Mouse (Mus musculus) cerebellum, adult 11 months (tissue): Measurements from ENCODE around the gene Rgs5.

Experiments used
- DNase-seq: peaks from one replicate; pipeline ENCODE4 v3.0.0; 2022

Gene Rgs5

GRCm38 (mm10) chr1:169655256-169655655 is at the start of gene Rgs5:
TSS of gene Rgs5 (plus strand) at chr1:169655501.
- no peak for DNase-seq

DNA sequence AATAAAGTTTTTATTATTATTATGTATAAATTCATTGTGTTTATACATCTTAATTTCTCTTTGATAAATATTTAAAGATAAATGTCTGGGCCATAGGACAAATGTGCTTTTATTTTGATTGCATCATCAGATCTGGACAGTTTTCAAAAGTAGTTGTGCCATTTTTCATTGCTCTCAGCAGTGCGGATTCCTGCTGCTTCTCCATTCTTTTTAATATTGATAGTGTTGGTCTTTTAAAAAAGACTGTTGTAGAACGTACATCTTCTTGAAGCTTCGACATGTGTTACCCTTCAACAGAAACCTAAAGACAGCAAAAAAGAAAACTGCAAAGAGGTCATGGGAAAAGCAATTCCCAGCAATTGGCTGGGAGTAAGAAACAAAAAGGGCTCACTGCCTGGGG is 49.1 kb upstream of the Rgs5 start:
- DNase-seq, result no peak

DNA sequence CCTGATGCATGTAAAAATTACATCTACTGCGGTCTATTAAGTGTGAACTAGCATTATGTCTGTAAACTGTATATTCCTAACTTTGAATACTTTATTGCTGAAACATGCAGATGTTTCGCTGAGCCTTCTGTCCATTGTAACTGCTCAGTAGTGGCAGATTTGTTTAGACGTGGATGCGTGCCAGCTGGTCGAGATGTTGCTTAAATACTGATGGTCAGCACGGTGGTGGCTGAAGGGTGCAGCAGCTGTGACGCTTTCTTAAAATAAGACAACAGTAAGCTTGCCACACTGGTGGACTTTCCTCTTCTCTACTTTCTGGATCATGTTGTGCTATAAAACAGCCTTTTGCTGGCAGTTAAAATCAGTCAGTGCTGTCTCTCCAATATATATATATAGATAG is 25.6 kb upstream of the Rgs5 start:
- DNase-seq, result no peak

DNA sequence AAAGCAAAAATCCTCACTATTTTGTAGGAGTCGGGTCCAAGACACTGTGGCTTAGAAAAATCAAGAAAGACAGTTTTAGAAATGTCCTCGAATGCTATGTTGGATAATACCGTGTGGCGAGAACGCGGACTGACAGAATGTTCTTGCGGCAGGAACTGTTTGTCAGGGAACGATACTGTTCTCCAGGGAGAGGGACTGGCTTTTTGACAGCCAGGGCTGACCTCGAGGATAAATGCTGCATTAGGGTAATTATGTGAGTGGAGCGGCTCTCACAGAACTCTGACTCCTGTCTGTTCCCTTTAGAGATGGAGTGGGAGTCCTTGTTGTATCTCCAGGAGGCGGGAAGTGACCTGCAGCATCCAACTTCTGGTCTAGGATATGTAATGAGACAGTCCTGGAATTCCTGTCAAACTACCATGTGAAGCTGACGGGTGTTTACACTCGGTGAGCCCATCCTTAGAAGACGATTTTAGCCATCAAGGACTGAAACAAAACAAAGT is 18.0 kb upstream of the Rgs5 start:
- DNase-seq, result no peak

GRCm38 (mm10) chr1:169644884-169645653 is 10.2 kb upstream of the Rgs5 start:
- DNase-seq, result no peak

DNA sequence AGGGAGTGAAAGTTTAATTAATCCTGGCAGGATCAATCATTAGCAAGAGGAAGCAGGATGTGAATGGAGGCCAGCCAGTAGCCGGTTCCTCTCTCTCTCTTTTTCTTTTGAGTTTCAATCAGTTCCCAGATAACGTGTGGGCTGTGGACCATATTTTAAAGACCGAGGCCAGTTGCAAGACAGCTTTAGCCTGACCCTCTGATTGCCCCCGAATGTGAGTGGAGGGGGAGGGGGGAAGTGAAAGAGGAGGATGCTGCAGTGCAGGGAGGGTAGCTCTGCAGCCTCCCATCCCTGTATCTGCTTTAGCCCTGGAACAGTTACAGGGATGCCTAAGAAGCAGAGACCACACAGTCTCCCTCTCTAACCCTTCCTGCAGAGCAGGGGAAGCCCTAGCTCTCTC is 4.2 kb downstream of the Rgs5 start:
- DNase-seq, result no peak

DNA sequence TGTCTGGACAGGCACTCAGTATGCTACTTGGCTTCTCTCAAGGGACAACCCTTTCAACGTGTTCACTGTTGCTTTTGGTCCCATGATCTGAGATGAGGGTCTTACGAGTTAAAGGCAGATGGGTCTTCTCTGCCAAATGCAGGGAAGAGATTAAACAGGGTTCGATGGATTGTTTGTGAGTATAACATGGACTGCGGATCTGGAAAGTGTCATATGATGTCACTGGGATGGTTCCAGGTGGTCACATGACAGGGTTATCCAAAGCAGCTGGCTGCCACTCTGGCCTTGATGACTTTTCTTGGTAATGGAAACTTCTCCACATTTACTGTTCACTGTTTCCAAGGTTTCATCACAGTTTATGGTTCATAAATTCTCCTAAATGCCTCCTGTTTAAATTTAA is 12.0 kb downstream of the Rgs5 start:
- DNase-seq, result no peak

DNA sequence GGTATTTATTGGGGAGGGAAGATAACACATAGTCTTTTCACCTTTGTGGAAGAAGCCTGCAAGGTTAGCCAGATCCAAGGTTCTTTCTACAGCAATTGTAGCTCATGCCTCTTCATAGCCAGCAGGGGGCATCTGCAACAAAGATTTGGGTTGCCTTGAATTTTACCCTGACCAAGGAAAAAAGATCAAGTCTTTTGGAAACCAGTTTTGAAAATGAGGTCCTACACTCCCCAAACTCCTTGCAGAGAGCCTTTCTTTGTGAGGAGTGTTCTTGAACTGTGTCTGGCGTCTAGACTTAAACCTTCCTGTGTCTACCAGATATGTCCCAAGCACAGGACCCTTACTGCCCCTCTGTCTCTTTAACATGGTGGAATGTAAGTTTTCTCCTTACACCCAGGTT is 15.4 kb downstream of the Rgs5 start:
- no peak for DNase-seq

GRCm38 (mm10) chr1:169671801-169672200 is 16.5 kb downstream of the Rgs5 start:
- no peak for DNase-seq

GRCm38 (mm10) chr1:169672272-169672671 is 17.0 kb downstream of the Rgs5 start:
- DNase-seq, result no peak

DNA sequence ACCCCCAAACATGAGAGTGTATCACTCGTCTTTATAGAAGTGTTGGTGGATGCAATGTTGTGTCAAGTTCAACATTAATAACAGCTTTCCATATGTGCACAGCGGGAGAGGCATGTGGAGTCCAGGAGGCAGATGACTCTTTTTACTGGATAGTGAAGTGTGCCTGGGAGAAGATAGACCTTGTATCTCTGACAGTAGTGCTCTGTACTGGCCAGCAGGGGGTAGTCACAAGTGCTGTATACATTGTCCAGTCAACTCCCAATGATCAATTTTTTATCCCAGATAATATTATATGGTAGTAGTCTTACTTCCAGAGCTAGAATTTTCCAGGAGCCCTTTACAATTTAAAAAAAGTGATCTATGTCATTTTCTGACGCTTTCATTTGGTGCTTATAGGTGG is 18.8 kb downstream of the Rgs5 start:
- no peak for DNase-seq

DNA sequence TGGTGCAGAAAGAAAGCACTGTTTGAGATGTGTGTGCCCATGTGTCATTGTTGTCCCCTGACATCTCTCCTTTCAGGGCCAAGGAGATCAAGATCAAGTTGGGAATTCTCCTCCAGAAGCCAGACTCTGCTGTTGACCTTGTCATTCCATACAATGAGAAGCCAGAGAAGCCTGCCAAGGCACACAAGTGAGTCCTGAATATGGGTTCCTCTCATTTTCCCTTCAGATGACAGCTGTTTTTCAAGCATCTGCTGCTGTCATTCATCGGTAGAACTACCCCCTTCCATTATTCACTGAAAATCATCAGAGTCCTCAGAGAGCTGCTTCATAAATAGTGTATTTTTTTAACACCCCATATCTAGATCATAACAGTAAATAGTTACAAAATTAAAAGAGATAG is 21.4 kb downstream of the Rgs5 start:
- DNase-seq, result no peak

DNA sequence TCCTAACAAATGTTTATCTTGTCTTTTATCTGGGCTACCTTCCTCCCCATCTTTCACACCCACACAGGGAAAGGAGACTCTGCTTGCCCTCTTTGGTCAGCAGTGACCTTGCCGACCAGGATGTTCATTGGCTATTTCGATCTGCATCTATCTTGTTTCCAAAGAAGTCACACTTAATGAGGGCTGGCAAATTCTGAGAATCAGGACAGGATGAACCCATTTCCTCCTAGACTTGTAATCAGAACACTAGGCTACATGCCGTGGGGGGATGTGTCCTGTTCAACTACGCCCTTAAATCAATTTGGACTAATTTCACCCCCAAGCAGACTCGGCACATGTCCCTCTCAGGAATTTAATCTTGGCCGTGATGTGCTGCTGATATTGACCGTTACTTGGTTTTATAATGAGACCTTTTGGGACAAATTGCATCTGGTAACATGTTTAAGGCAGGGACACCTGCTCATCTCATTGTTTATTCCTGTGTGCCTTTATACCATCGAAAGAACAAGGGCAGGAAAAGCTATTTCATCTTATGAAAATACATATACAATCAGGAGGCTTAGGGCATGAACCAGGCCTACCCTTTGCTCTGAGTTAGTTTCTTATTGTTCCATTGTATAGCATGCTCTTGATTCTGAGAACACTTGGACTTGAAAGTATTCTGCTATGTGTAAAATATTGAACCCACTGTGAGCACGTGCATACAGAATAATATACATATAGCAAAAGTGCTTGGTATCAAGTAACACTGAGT is 25.3 kb downstream of the Rgs5 start:
- no peak for DNase-seq

- no peak for DNase-seq
Observed at GRCm38 (mm10) chr1:169682775-169683497, 27.6 kb downstream of the Rgs5 start.

DNA sequence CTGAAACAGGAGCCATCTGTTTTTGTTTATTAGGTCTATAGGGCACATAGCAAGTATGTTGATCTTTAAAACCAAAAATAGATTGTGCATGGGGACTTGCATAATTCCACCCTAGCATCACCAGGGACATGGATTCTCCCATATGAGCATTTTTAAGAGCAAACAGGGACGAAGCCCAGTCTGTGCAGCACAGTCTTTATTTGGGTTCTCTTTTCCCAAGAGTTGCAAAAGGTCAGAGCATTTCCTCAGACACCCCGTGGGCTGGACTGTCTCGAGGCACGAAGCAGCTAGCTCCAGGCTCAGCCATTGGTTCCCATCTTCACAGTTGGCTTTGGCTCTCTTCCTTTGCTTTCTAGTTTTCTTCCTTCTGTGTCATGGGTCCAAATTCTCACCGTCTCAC is 30.0 kb downstream of the Rgs5 start:
- no peak for DNase-seq

GRCm38 (mm10) chr1:169693040-169693439 is 37.7 kb downstream of the Rgs5 start:
- DNase-seq, result no peak

- DNase-seq, result no peak
Observed at GRCm38 (mm10) chr1:169693537-169693936, 38.2 kb downstream of the Rgs5 start.

- DNase-seq, result no peak
Observed at GRCm38 (mm10) chr1:169695356-169695755, 40.1 kb downstream of the Rgs5 start.

DNA sequence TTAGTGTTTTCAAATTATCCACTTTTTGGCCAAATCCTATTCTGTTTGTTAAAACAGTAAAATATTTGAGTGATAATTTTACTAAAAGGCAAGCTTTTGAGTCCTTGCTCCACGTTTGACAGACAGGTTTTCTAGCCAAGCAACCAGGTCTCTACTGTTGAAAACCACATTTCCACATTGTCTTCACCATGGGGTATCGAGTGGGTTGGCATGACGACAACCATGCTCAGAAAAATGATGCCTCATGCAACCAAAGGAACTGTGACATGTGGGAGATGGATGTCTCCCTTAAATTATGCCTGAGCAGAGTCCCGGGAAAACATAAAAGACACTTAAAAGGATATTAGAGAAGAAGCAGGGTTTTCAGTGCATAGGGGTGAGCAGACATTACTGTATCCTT is 41.9 kb downstream of the Rgs5 start:
- DNase-seq, result no peak

DNA sequence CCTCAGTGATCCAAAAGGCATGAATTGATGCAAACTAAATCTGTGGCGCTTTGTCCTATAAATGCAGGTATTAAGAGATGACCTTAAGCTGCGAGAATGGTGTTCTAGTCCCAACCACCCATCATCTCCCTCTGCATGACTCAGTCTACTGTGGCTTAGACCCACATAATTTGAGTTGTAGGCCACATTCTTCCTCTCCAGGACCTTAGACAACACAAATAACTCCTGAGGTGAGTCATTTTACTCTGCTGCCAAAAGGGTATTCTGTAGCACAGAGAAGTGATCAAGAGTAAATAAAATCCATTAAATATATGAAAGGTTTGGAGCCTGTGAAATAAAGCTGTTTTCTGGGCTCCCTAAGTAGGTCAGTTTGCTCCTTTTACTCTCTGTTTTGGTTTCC is 43.9 kb downstream of the Rgs5 start:
- DNase-seq, result no peak

GRCm38 (mm10) chr1:169704395-169705087 is 49.2 kb downstream of the Rgs5 start:
- no peak for DNase-seq

GRCm38 (mm10) chr1:169721836-169722235 is 66.5 kb downstream of the Rgs5 start:
- no peak for DNase-seq

DNA sequence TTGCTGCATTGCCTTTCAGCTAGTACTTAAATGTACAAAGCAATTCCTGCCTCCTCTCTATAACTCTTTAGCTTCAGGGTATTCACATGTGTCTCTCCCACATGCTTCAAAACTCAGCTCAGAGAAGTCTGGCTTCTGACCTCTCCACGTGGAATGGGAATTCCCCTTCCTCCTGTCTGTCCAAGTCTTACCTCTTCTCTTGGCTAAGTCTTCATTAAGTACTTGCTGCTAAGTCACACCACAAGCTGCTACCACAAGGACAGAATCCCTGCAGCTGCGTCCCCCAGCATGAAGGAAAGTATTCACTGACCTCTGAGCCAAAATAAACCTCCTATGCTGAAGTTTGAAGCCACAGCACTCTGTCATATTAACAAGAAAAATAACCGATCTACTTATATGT is 71.0 kb downstream of the Rgs5 start:
- DNase-seq, result no peak
